Mouse (Mus musculus): ENCODE measurements around the gene Ntf3. TPM values are rescaled to one million over a fixed set of nuclear protein-coding genes. Genes with fewer than 3 reads are reported as not detected.

Gene Ntf3
- polyA plus RNA-seq, 1 experiment from 2014 or later, result 15.2 TPM

- WGBS, result 76% methylated on average over 13 of the region's 13 CpGs
These were observed 70.6 kb downstream of the Ntf3 start for GRCm38 (mm10) chr6:126096085-126096484.

GRCm38 (mm10) chr6:126095041-126095440, 71.7 kb downstream of the Ntf3 start:
- 72% methylated on average over 6 of the region's 6 CpGs for WGBS
- H3K9me3 ChIP-seq (ENCODE audit: low read length), result no peaks in the 10 kb centered on the region
- no peak overlapping the region for H3K9ac ChIP-seq (replicated peaks; ENCODE audit: low read length)
- no peaks in the 10 kb centered on the region for H3K27me3 ChIP-seq (ENCODE audit: insufficient read depth, low read length)
- H3K4me3 ChIP-seq (ENCODE audit: low read length), result no peak overlapping the region
- no peak overlapping the region for H3K4me2 ChIP-seq (replicated peaks; ENCODE audit: low read depth, low read length)
- peaks cover 1% of the 10 kb centered on the region for H3K36me3 ChIP-seq (ENCODE audit: insufficient read depth, low read length)
- H3K27ac ChIP-seq (ENCODE audit: low read length), result no peak overlapping the region
- H3K4me1 ChIP-seq (ENCODE audit: insufficient read depth, low read length), result 0 out of 2 replicates have a peak, but pooled peaks cover 5% of the 10 kb centered on the region
- ATAC-seq (ENCODE audit: low FRiP score, low TSS enrichment), result no peak

More at GRCm38 (mm10) chr6:126096085-126096484, 70.6 kb downstream of the Ntf3 start:
- Histone ChIP-seq H3K4me3 (ENCODE audit: low read length) (no peak overlapping the region), H3K9me3 (ENCODE audit: low read length) (no peaks in the 10 kb centered on the region), H3K27ac (ENCODE audit: low read length) (no peak overlapping the region), H3K4me1 (ENCODE audit: insufficient read depth, low read length) (0 out of 2 replicates have a peak, but pooled peaks cover 5% of the 10 kb centered on the region), H3K4me2 (replicated peaks; ENCODE audit: low read depth, low read length) (no peak overlapping the region), H3K27me3 (ENCODE audit: insufficient read depth, low read length) (no peaks in the 10 kb centered on the region), H3K36me3 (ENCODE audit: insufficient read depth, low read length) (peaks cover 9% of the 10 kb centered on the region), H3K9ac (replicated peaks; ENCODE audit: low read length) (no peak overlapping the region)
- no peak for ATAC-seq (ENCODE audit: low FRiP score, low TSS enrichment)

GRCm38 (mm10) chr6:126092026-126092425, 74.7 kb downstream of the Ntf3 start:
- no peak overlapping the region for H3K4me2 ChIP-seq (replicated peaks; ENCODE audit: low read depth, low read length)
- H3K4me1 ChIP-seq (ENCODE audit: insufficient read depth, low read length), result no peaks in the 10 kb centered on the region
- H3K9me3 ChIP-seq (ENCODE audit: low read length), result no peaks in the 10 kb centered on the region
- H3K27ac ChIP-seq (ENCODE audit: low read length), result no peak overlapping the region
- H3K27me3 ChIP-seq (ENCODE audit: insufficient read depth, low read length), result no peaks in the 10 kb centered on the region
- no peak overlapping the region for H3K4me3 ChIP-seq (ENCODE audit: low read length)
- ATAC-seq (ENCODE audit: low FRiP score, low TSS enrichment), result no peak
- no peaks in the 10 kb centered on the region for H3K36me3 ChIP-seq (ENCODE audit: insufficient read depth, low read length)
- H3K9ac ChIP-seq (replicated peaks; ENCODE audit: low read length), result no peak overlapping the region
- 48% methylated on average over 5 of the region's 5 CpGs for WGBS

GRCm38 (mm10) chr6:126090063-126090462, 76.6 kb downstream of the Ntf3 start:
- H3K4me3 ChIP-seq (ENCODE audit: low read length), result no peak overlapping the region
- H3K27me3 ChIP-seq (ENCODE audit: insufficient read depth, low read length), result no peaks in the 10 kb centered on the region
- H3K9ac ChIP-seq (replicated peaks; ENCODE audit: low read length), result no peak overlapping the region
- H3K36me3 ChIP-seq (ENCODE audit: insufficient read depth, low read length), result no peaks in the 10 kb centered on the region
- no peak overlapping the region for H3K4me2 ChIP-seq (replicated peaks; ENCODE audit: low read depth, low read length)
- H3K27ac ChIP-seq (ENCODE audit: low read length), result no peak overlapping the region
- H3K4me1 ChIP-seq (ENCODE audit: insufficient read depth, low read length), result no peaks in the 10 kb centered on the region
- H3K9me3 ChIP-seq (ENCODE audit: low read length), result no peaks in the 10 kb centered on the region
- 83% methylated on average over 1 of the region's 1 CpGs for WGBS
- ATAC-seq (ENCODE audit: low FRiP score, low TSS enrichment), result no peak

DNA sequence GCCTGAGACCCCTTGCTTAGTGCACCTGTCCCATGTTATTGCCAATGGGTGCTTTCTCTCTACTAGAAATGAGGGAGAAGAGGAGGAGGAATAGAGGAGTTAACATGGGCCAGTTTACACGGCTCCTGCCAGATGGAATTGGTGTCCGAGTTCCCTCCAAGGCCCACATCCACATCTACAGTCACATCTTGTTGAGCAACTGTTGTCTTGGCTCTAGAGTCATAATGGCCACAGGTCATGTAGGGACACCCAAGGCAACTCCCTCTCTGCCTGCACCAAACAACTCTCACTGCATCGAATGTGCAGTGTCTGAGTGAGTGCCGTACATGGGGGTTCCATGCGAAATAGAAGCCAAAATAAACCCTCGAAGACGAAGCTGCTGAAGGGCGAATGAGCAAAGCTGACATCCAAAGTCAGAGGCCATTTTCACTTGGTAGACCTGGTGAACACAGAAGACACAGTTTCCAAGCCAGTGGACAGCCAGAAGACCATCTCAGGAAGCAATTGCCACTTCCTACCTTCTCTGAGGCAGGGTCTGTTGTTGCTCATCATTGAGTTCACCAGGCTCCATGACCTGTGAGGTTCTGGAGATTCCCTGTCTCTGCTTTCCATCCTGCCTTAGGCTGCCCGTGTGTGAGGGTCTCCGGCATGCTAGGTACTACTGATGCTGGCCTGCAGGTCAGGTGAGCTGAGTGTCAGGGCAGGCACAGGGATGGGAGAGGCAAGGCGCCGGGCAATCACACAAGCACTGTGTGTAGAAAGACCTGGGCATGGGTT, 78.0 kb downstream of the Ntf3 start:
- no peak overlapping the region for H3K4me3 ChIP-seq (ENCODE audit: low read length)
- WGBS, result 89% methylated on average over 12 of the region's 12 CpGs
- H3K9ac ChIP-seq (replicated peaks; ENCODE audit: low read length), result no peak overlapping the region
- H3K4me2 ChIP-seq (replicated peaks; ENCODE audit: low read depth, low read length), result no peak overlapping the region
- no peaks in the 10 kb centered on the region for H3K27me3 ChIP-seq (ENCODE audit: insufficient read depth, low read length)
- no peak overlapping the region for H3K27ac ChIP-seq (ENCODE audit: low read length)
- no peaks in the 10 kb centered on the region for H3K9me3 ChIP-seq (ENCODE audit: low read length)
- H3K4me1 ChIP-seq (ENCODE audit: insufficient read depth, low read length), result no peaks in the 10 kb centered on the region
- no peak for ATAC-seq (ENCODE audit: low FRiP score, low TSS enrichment)
- no peaks in the 10 kb centered on the region for H3K36me3 ChIP-seq (ENCODE audit: insufficient read depth, low read length)

- Histone ChIP-seq H3K9me3 (ENCODE audit: low read length) (no peaks in the 10 kb centered on the region), H3K9ac (replicated peaks; ENCODE audit: low read length) (no peak overlapping the region)
These were observed 80.3 kb downstream of the Ntf3 start for GRCm38 (mm10) chr6:126086321-126086950.

DNA sequence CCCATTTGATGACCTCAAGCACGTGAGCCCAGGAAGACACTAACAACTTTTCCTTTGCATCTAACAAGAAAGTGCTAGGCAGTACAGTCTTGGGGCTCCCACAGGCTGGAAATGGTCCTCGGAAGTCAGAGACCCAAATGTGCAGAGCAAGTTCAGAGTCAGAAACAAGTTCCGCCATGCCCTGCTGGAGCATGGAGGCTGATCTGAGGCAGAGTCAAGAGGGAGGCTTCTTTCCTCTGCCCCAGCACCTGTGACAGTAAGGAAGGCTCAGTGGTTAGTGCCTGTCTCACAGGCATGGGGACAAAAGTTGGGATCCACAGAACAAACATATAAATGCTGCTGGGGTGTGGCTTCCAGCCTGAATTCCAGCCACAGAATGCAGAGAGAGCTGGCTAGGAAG, 86.2 kb downstream of the Ntf3 start:
- 89% methylated on average over 3 of the region's 3 CpGs for WGBS
- Histone ChIP-seq H3K4me1 (ENCODE audit: insufficient read depth, low read length) (no peaks in the 10 kb centered on the region), H3K9ac (replicated peaks; ENCODE audit: low read length) (no peak overlapping the region), H3K36me3 (ENCODE audit: insufficient read depth, low read length) (no peaks in the 10 kb centered on the region), H3K4me3 (ENCODE audit: low read length) (no peak overlapping the region), H3K27me3 (ENCODE audit: insufficient read depth, low read length) (no peaks in the 10 kb centered on the region), H3K27ac (ENCODE audit: low read length) (no peak overlapping the region), H3K4me2 (replicated peaks; ENCODE audit: low read depth, low read length) (no peak overlapping the region), H3K9me3 (ENCODE audit: low read length) (no peaks in the 10 kb centered on the region)
- no peak for ATAC-seq (ENCODE audit: low FRiP score, low TSS enrichment)

More at GRCm38 (mm10) chr6:126086321-126086950, 80.3 kb downstream of the Ntf3 start:
- Histone ChIP-seq H3K4me2 (replicated peaks; ENCODE audit: low read depth, low read length) (no peak overlapping the region), H3K27me3 (ENCODE audit: insufficient read depth, low read length) (no peaks in the 10 kb centered on the region), H3K4me1 (ENCODE audit: insufficient read depth, low read length) (no peaks in the 10 kb centered on the region), H3K4me3 (ENCODE audit: low read length) (no peak overlapping the region), H3K27ac (ENCODE audit: low read length) (no peak overlapping the region), H3K36me3 (ENCODE audit: insufficient read depth, low read length) (no peaks in the 10 kb centered on the region)
- WGBS, result 39% methylated on average over 3 of the region's 3 CpGs
- ATAC-seq (ENCODE audit: low FRiP score, low TSS enrichment), result peak; percentile 86

GRCm38 (mm10) chr6:126057706-126058105, 109.0 kb downstream of the Ntf3 start:
- H3K4me2 ChIP-seq (replicated peaks; ENCODE audit: low read depth, low read length), result no peak overlapping the region
- no peak for ATAC-seq (ENCODE audit: low FRiP score, low TSS enrichment)
- H3K9me3 ChIP-seq (ENCODE audit: low read length), result no peaks in the 10 kb centered on the region
- H3K27ac ChIP-seq (ENCODE audit: low read length), result no peak overlapping the region
- no peaks in the 10 kb centered on the region for H3K4me1 ChIP-seq (ENCODE audit: insufficient read depth, low read length)
- no peaks in the 10 kb centered on the region for H3K27me3 ChIP-seq (ENCODE audit: insufficient read depth, low read length)
- H3K4me3 ChIP-seq (ENCODE audit: low read length), result no peak overlapping the region
- 69% methylated on average over 3 of the region's 3 CpGs for WGBS
- H3K36me3 ChIP-seq (ENCODE audit: insufficient read depth, low read length), result no peaks in the 10 kb centered on the region
- H3K9ac ChIP-seq (replicated peaks; ENCODE audit: low read length), result no peak overlapping the region

DNA sequence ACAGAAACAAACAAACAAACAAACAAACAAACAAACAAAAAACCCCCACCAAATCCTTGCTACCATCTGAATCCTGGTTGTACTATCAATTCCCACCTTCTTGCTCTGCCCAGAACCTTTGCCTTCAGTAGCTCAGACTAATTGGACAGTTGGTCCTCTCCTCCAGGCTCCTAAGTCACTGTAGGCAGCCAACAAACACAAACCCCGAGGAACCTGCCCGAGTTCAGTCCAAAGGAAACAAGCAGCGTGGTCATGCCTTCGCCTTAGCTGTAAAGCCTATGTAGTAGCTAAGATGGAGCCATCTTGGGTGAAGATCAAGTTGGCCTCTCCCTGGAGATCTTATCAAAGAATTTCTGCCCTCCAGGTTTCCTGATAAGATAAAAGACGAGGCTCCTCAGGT, 113.6 kb downstream of the Ntf3 start:
- H3K9ac ChIP-seq (replicated peaks; ENCODE audit: low read length), result no peak overlapping the region
- 81% methylated on average over 5 of the region's 5 CpGs for WGBS
- no peak for ATAC-seq (ENCODE audit: low FRiP score, low TSS enrichment)
- no peaks in the 10 kb centered on the region for H3K36me3 ChIP-seq (ENCODE audit: insufficient read depth, low read length)
- H3K4me2 ChIP-seq (replicated peaks; ENCODE audit: low read depth, low read length), result no peak overlapping the region
- no peaks in the 10 kb centered on the region for H3K27me3 ChIP-seq (ENCODE audit: insufficient read depth, low read length)
- H3K9me3 ChIP-seq (ENCODE audit: low read length), result no peaks in the 10 kb centered on the region
- H3K4me3 ChIP-seq (ENCODE audit: low read length), result no peak overlapping the region
- no peaks in the 10 kb centered on the region for H3K4me1 ChIP-seq (ENCODE audit: insufficient read depth, low read length)
- H3K27ac ChIP-seq (ENCODE audit: low read length), result no peak overlapping the region
